Mouse (Mus musculus): ENCODE measurements around the gene Rab6b.
"Not testable (repeated sequence)": the region's sequence is repeated elsewhere in the genome, so short reads cannot be mapped to it uniquely, and the experiment has no call there.

Gene Rab6b

GRCm38 (mm10) chr9:103092248-103092647 lies 19.3 kb upstream of the Rab6b start:
- DNase-seq (ENCODE audit: extremely low read depth, insufficient read length, low spot score) = peak; percentile 70

DNA sequence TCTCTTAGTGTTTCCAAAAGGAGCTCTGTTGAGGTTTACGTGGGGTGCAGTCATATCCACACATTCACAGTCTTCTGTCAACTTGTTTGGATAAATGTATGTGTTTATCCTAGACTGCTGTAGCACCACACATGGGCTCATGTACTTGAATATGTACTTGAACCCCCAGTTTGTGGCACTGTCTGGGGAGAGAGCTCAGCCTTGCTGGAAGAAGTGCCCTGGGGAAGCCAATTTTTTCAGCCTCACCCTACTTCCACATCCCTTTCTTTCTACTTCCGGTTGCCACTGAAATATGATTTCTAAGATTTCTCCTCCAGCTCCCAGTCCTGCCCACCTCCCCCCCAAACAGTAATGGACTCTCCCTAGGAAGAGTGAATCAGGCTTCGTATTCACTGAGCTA lies 17.9 kb upstream of the Rab6b start:
- DNase-seq (ENCODE audit: extremely low read depth, insufficient read length, low spot score) = no peak

GRCm38 (mm10) chr9:103108341-103108798 lies 3.2 kb upstream of the Rab6b start:
- not testable (repeated sequence) for DNase-seq (ENCODE audit: extremely low read depth, insufficient read length, low spot score)

DNA sequence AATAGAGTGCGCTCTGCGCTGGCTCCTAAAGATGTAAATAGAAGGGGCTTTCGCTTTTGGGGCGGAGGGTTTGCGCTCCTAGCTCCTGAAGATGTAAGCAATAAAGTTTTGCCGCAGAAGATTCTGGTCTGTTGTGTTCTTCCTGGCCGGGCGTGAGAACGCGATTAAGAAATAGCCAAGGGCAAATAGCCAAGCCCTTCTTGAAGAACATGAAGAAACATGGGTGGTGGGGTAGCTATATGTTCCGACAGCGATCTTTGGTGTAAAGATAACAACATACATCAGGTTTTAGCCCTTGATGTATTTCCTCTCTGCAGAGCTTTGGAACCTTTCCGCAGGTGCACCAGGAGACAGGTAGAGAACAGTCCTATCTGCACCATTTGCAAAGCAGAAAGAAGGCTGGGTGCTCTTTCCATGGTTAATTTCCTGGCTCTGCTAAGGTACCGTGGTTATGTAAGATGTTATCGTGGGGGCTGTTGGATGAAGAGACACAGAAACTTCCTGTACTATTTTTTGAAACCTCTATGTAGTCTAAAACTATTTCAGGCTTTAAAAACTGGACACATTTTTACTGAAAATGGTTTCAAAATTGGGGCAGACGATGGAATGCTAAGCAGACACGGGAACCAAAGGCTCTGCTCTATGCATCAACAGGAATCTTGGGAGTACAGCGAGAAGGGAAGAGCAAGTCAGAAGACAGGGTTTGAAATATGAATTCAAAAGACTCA lies 2.5 kb upstream of the Rab6b start:
- no peak for DNase-seq (ENCODE audit: extremely low read depth, insufficient read length, low spot score)

DNA sequence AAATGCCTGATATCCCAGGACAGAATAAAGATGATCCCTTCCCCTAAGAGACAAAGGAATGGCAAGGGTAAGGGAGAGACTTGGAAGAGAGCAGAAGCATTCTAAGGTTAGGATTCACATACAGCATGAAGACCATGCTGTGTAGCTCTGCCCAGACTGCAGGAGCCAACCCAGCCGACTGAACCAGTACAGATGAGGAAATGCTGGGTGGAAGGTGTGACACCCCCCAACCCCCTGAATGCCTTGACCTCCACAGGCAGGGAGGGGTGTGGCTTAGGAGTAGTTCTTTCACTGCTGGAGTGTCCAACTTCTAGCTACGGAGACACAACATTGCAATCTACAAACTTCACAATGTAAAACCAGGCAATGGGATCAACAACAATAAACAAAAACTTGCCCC lies 1.7 kb upstream of the Rab6b start:
- DNase-seq (ENCODE audit: extremely low read depth, insufficient read length, low spot score) = no peak

DNA sequence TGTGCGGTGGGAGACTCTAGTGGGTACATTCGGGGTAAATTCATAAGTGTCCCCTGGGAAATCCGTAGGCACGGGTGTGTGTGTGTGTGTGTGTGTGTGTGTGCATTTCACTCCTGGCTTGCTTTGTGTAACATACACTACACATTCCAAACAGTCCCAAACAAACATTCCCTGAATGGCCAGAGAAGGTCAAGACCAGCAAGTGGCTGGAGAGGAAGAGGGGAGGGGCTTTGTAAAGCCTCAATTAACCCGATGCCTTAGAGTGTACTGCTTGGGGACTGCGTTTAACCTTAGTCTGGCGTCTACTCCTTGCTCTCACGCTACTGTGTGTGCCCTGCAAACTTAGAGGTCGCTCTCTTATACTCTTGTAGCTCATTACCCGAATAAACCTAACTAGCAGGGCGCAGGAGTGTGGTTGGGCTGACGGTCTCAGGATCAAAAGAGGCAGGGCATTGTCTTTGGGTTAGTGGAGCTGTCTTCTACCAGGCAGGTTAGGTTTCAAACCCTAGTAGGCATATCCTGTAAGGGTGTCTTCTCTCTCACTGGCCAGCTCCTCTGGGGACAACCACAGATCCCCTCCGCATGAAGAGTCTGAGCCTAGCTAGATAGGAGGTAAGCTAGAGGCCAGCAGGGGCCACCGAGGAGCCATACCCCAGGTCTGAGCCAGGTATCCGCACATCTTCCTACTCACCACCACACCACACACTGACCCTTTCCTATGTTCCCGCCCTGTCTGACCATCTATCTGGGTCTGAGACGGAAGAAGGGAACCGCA lies 673 bp upstream of the Rab6b start:
- DNase-seq (ENCODE audit: extremely low read depth, insufficient read length, low spot score) = no peak

DNA sequence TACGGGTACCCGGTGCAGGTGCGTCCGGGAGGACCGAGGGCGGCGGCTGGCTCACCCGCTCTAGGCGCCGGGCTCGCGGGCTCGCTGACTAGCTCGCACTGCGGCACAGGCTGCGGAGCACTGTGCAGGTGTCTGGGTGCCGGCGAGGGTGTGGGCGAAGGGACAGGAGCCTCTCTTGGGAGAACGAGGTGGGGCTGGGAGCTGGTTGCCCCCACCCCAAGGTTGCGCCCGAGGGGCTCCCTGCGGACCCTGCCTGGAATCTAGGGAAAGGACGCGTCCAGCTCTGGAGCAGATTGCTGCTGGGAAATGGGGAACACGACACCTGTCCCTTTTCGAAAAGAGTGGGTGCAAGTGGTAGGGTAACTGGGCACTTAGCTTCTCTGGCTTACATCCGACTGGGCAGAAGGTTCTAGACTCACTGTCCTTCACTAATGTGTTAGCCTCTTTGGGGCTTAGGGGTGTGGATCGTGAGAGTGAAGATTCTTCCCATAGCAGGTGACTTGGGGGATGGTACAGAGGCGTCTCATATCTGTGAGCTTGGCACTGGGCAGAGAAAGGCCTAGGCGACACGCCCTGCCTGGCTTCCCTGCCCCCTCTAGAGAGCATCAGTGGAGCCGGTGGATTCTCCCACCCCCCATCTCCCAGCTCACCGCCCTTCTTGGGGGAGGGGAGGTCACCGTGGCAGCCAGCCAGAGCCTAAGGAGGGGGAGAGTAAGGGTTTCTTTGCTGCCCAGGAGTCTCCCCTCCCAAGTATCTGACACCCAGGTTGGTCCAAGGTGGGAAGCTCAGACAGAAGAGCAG lies 1.1 kb downstream of the Rab6b start:
- DNase-seq (ENCODE audit: extremely low read depth, insufficient read length, low spot score) = peak; percentile 26

GRCm38 (mm10) chr9:103113351-103113750 lies 1.8 kb downstream of the Rab6b start:
- DNase-seq (ENCODE audit: extremely low read depth, insufficient read length, low spot score) = no peak

DNA sequence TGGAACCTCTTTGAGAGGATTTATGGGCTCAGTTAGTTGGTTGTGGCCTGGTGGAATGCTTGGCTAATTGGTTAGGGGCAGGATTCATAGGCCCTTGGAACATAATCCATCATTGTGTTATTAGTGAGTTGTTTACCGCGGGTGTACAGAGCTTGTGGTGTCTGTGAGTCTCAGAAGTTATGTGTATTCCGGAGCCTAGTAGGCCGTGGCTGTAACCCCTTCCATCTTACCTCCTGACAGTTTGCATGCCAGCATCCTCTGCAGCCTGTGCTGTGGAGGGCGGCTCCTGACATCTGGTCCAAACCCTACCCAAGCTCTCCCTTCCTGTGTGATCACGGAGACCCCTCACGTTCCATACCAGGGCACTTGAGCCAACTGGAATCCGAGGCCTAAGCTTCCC lies 2.7 kb downstream of the Rab6b start:
- no peak for DNase-seq (ENCODE audit: extremely low read depth, insufficient read length, low spot score)

- DNase-seq (ENCODE audit: extremely low read depth, insufficient read length, low spot score) = no peak
Measured at GRCm38 (mm10) chr9:103114901-103115300, 3.3 kb downstream of the Rab6b start.

DNA sequence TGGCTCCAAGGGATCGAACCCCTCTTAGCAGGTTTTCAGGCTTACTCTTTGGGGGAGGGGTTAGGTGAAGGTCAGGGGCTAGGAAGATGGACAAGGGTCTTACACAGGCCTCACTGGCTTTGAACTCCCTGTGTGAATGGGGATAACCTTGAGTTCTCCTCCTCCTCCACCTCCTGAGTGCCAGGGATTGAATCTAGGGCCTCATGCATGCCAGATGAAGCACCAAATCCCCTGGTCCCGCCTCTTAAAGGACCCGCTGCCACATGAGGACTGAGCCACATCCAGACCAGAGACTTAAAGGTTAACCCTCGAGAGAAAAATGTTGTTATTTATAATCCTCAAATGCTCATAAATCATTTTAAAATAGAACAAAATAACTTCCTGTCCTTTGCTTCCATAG lies 5.4 kb downstream of the Rab6b start:
- no peak for DNase-seq (ENCODE audit: extremely low read depth, insufficient read length, low spot score)

GRCm38 (mm10) chr9:103117495-103117894 lies 5.9 kb downstream of the Rab6b start:
- no peak for DNase-seq (ENCODE audit: extremely low read depth, insufficient read length, low spot score)

DNA sequence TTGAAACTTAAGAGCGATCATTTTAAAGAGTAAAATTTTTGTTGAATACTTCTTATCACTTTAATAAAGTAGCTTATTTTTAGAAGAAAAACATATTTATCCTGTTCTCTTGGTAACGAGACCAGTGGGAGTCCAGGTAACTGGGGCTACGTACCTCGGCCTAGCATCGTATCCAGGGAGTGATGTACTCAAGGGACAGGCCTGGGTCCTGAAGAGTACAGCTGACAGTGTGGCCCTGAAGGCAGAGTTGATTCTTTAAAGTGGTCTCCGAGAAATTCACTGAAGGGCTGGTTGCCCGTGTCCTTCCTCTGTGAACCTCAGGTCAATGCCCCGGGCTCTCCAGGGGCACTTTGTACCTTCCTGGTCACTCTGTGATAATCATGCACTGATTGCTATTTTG lies 6.4 kb downstream of the Rab6b start:
- DNase-seq (ENCODE audit: extremely low read depth, insufficient read length, low spot score) = no peak

- DNase-seq (ENCODE audit: extremely low read depth, insufficient read length, low spot score) = no peak
Measured at GRCm38 (mm10) chr9:103118651-103119275, 7.2 kb downstream of the Rab6b start.

- DNase-seq (ENCODE audit: extremely low read depth, insufficient read length, low spot score) = no peak
Measured at GRCm38 (mm10) chr9:103119781-103120180, 8.2 kb downstream of the Rab6b start.

- no peak for DNase-seq (ENCODE audit: extremely low read depth, insufficient read length, low spot score)
Measured at GRCm38 (mm10) chr9:103120231-103120630, 8.6 kb downstream of the Rab6b start.

DNA sequence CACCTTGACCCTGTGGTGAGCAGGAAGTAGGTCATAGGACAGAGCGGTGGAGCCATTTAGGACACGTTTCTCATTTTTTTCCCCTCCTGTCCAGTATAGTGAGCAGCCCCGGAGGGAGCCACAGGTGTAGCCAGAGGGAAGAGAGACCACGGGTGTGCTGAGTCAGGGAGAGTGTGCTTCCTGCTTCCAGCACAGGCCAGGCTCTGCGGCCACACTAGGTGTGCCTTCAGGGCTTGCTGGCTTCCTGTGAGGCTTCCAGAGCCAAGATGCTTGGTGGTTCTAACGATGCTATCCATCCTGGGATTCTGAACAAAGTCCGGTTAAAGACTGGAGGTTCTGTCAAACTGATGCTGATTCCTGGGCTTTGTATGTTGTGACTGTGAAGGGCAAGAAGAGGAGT lies 10.0 kb downstream of the Rab6b start:
- no peak for DNase-seq (ENCODE audit: extremely low read depth, insufficient read length, low spot score)

- no peak for DNase-seq (ENCODE audit: extremely low read depth, insufficient read length, low spot score)
Measured at GRCm38 (mm10) chr9:103124746-103125145, 13.2 kb downstream of the Rab6b start.

- DNase-seq (ENCODE audit: extremely low read depth, insufficient read length, low spot score) = no peak
Measured at GRCm38 (mm10) chr9:103133493-103134124, 22.0 kb downstream of the Rab6b start.

GRCm38 (mm10) chr9:103134450-103135030 lies 23.0 kb downstream of the Rab6b start:
- DNase-seq (ENCODE audit: extremely low read depth, insufficient read length, low spot score) = peak; percentile 36
